Mouse (Mus musculus) neural tube, embryonic 14.5 days (tissue): ENCODE measurements around the gene Hivep3. TPM values are rescaled to one million over a fixed set of nuclear protein-coding genes. Genes with fewer than 3 reads are reported as not detected.
A peak's percentile ranks its signal among the peaks of the same experiment; 100 is the strongest.

Experiments
- ATAC-seq: fragments of 200-750 bp; cut with Nextera tagmentation; 2 replicates; pipeline ENCODE4 v1.8.0; 2017; ENCODE audit warnings: low read depth, mild to moderate bottlenecking, moderate TSS enrichment, moderate library complexity
- H3K27ac ChIP-seq: fragments of 300-500 bp; sonication (generic); 2 replicates; pipeline ENCODE4 v1.5.1; 2014; ENCODE audit warnings: low read depth, mild to moderate bottlenecking, control low read depth, low read length, moderate library complexity, mixed read lengths
- H3K27me3 ChIP-seq: fragments of 300-500 bp; sonication (generic); 2 replicates; pipeline ENCODE4 v1.6.1; 2014; ENCODE audit warnings: low read length; ENCODE audit not compliant: control insufficient read depth, insufficient read depth
- H3K36me3 ChIP-seq: fragments of 300-500 bp; sonication (generic); 2 replicates; pipeline ENCODE4 v1.6.1; 2014; ENCODE audit warnings: low read length, mixed read lengths; ENCODE audit not compliant: control insufficient read depth, insufficient read depth
- H3K4me1 ChIP-seq: fragments of 300-500 bp; sonication (generic); 2 replicates; pipeline ENCODE4 v1.6.1; 2014; ENCODE audit warnings: low read length; ENCODE audit not compliant: control insufficient read depth, insufficient read depth
- H3K4me2 ChIP-seq: fragments of 300-500 bp; sonication (generic); 2 replicates; pipeline ENCODE4 v1.6.1; 2014; ENCODE audit warnings: mild to moderate bottlenecking, low read depth, low read length, control low read depth
- H3K4me3 ChIP-seq: fragments of 300-500 bp; sonication (generic); 2 replicates; pipeline ENCODE4 v1.5.1; 2014; ENCODE audit warnings: low read depth, low read length, control low read depth, mixed read lengths
- H3K9ac ChIP-seq: fragments of 300-500 bp; sonication (generic); replicated peaks from 2 replicates; pipeline ENCODE4 v1.6.1; 2014; ENCODE audit warnings: low read depth, mild to moderate bottlenecking, control low read depth, low read length, mixed read lengths
- H3K9me3 ChIP-seq: fragments of 300-500 bp; sonication (generic); 2 replicates; pipeline ENCODE4 v1.6.1; 2016; ENCODE audit warnings: low read length; ENCODE audit not compliant: control insufficient read depth
- WGBS: fragments of 180-500 bp; shearing (Covaris S2); extraction: QIAGEN DNeasy Blood & Tissue Kit; methylation state at CpG from one replicate; pipeline ENCODE4 v1.1.7; 2014; 5-methylcytosine and 5-hydroxymethylcytosine counted together
- polyA plus RNA-seq: library from polyadenylated mRNA; unstranded; fragments of >200 nt; fragmentation: Nextera tagmentation; extraction: Ambion mirVana; gene quantifications from 2 replicates; pipeline ENCODE4 v1.2.1, GENCODE M21; 2014

Gene Hivep3
- polyA plus RNA-seq, 1 experiment from 2014 or later: 23.9 TPM

DNA sequence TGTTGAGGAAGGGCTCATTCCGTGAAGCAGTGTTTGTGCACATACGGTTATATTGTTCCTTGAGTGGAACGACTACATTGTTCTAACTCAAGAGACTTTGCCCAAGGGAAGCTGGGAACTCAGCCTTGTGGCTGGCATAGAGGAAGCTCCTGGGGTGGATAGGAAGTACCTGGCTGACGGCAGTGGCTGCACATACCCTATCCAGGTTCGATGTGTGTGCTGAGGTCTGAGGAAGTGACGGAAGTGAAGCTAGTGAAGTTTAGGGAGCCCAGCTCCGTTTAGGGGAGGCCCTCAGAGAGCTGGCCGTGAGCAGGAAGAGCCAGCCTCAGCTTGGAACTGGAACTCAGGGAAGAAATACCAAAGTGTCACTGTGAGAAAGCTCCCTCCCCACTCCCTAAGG lies 374.2 kb downstream of the Hivep3 start:
- Histone ChIP-seq H3K27me3 (no peaks in the 10 kb centered on the region), H3K4me3 (no peak overlapping the region), H3K36me3 (no peaks in the 10 kb centered on the region), H3K4me1 (no peaks in the 10 kb centered on the region), H3K4me2 (no peak overlapping the region), H3K27ac (no peak overlapping the region), H3K9me3 (no peaks in the 10 kb centered on the region), H3K9ac (no peak overlapping the region)
- ATAC-seq: no peak
- WGBS: 80% methylated on average over 8 of the region's 8 CpGs

GRCm38 (mm10) chr4:120115516-120115915 lies 381.9 kb downstream of the Hivep3 start:
- H3K36me3 ChIP-seq: no peaks in the 10 kb centered on the region
- H3K4me2 ChIP-seq: no peak overlapping the region
- no peaks in the 10 kb centered on the region for H3K27me3 ChIP-seq
- no peak overlapping the region for H3K27ac ChIP-seq
- H3K4me1 ChIP-seq: no peaks in the 10 kb centered on the region
- no peak overlapping the region for H3K9ac ChIP-seq
- H3K4me3 ChIP-seq: no peak overlapping the region
- no peak for ATAC-seq
- WGBS: 73% methylated on average over 3 of the region's 3 CpGs
- no peaks in the 10 kb centered on the region; the same call in 1 of the 2 replicates for H3K9me3 ChIP-seq

GRCm38 (mm10) chr4:120116312-120116711 lies 382.7 kb downstream of the Hivep3 start:
- H3K36me3 ChIP-seq: no peaks in the 10 kb centered on the region
- no peaks in the 10 kb centered on the region for H3K4me1 ChIP-seq
- H3K9ac ChIP-seq: no peak overlapping the region
- H3K27ac ChIP-seq: no peak overlapping the region
- no peak overlapping the region for H3K4me2 ChIP-seq
- no peak overlapping the region for H3K4me3 ChIP-seq
- ATAC-seq: no peak
- 82% methylated on average over 1 of the region's 1 CpGs for WGBS
- no peaks in the 10 kb centered on the region for H3K27me3 ChIP-seq
- H3K9me3 ChIP-seq: no peaks in the 10 kb centered on the region; the same call in 1 of the 2 replicates

GRCm38 (mm10) chr4:120120276-120120675 lies 386.7 kb downstream of the Hivep3 start:
- no peak overlapping the region for H3K27ac ChIP-seq
- WGBS: 35% methylated on average over 8 of the region's 8 CpGs
- no peak overlapping the region for H3K4me3 ChIP-seq
- H3K27me3 ChIP-seq: no peaks in the 10 kb centered on the region
- no peak overlapping the region for H3K4me2 ChIP-seq
- ATAC-seq: no peak
- H3K9ac ChIP-seq: no peak overlapping the region
- H3K36me3 ChIP-seq: no peaks in the 10 kb centered on the region
- no peaks in the 10 kb centered on the region for H3K4me1 ChIP-seq
- H3K9me3 ChIP-seq: no peaks in the 10 kb centered on the region; the same call in 1 of the 2 replicates

DNA sequence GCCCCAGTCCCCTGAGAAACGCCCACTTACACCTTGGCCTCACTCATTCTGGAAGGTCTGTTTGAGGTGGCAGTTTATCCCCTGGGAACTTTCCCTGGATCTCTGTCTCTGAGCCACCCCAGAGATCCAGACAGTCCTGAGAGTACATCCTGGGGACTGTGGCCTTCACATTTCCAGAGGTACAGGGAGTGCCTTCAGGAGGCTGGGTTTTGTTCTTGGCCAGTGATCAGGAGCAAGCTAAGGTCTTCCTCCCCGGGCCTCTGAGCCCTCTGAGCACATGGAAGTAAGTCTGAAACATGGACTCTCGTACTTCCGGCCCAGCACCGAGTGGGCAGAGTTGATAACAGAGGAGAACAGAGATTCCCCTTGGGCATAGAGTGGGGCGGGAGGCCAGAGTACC lies 391.1 kb downstream of the Hivep3 start:
- 84% methylated on average over 6 of the region's 6 CpGs for WGBS
- H3K4me1 ChIP-seq: no peaks in the 10 kb centered on the region
- no peaks in the 10 kb centered on the region for H3K27me3 ChIP-seq
- no peak overlapping the region for H3K27ac ChIP-seq
- ATAC-seq: no peak
- H3K4me2 ChIP-seq: no peak overlapping the region
- no peaks in the 10 kb centered on the region for H3K9me3 ChIP-seq
- no peak overlapping the region for H3K9ac ChIP-seq
- no peaks in the 10 kb centered on the region for H3K36me3 ChIP-seq
- no peak overlapping the region for H3K4me3 ChIP-seq

- no peaks in the 10 kb centered on the region for H3K36me3 ChIP-seq
- no peak overlapping the region for H3K9ac ChIP-seq
- H3K9me3 ChIP-seq: no peaks in the 10 kb centered on the region
- H3K27me3 ChIP-seq: no peaks in the 10 kb centered on the region
- no peak for ATAC-seq
- H3K4me3 ChIP-seq: no peak overlapping the region
- H3K4me1 ChIP-seq: no peaks in the 10 kb centered on the region
- WGBS: 92% methylated on average over 6 of the region's 6 CpGs
- no peak overlapping the region for H3K4me2 ChIP-seq
- no peak overlapping the region for H3K27ac ChIP-seq
These were observed 392.5 kb downstream of the Hivep3 start for GRCm38 (mm10) chr4:120126047-120126446.

- Histone ChIP-seq H3K9ac (no peak overlapping the region), H3K4me2 (no peak overlapping the region), H3K9me3 (no peaks in the 10 kb centered on the region), H3K4me1 (no peaks in the 10 kb centered on the region), H3K36me3 (no peaks in the 10 kb centered on the region), H3K27ac (no peak overlapping the region), H3K4me3 (no peak overlapping the region), H3K27me3 (no peaks in the 10 kb centered on the region)
- ATAC-seq: no peak
- WGBS: 88% methylated on average over 3 of the region's 3 CpGs
These were observed 393.7 kb downstream of the Hivep3 start for GRCm38 (mm10) chr4:120127333-120127732.

GRCm38 (mm10) chr4:120128033-120128432 lies 394.4 kb downstream of the Hivep3 start:
- H3K4me2 ChIP-seq: no peak overlapping the region
- ATAC-seq: no peak
- no peak overlapping the region for H3K4me3 ChIP-seq
- no peaks in the 10 kb centered on the region for H3K4me1 ChIP-seq
- no peak overlapping the region for H3K27ac ChIP-seq
- no peaks in the 10 kb centered on the region for H3K27me3 ChIP-seq
- 77% methylated on average over 4 of the region's 4 CpGs for WGBS
- no peak overlapping the region for H3K9ac ChIP-seq
- H3K36me3 ChIP-seq: no peaks in the 10 kb centered on the region
- H3K9me3 ChIP-seq: no peaks in the 10 kb centered on the region

DNA sequence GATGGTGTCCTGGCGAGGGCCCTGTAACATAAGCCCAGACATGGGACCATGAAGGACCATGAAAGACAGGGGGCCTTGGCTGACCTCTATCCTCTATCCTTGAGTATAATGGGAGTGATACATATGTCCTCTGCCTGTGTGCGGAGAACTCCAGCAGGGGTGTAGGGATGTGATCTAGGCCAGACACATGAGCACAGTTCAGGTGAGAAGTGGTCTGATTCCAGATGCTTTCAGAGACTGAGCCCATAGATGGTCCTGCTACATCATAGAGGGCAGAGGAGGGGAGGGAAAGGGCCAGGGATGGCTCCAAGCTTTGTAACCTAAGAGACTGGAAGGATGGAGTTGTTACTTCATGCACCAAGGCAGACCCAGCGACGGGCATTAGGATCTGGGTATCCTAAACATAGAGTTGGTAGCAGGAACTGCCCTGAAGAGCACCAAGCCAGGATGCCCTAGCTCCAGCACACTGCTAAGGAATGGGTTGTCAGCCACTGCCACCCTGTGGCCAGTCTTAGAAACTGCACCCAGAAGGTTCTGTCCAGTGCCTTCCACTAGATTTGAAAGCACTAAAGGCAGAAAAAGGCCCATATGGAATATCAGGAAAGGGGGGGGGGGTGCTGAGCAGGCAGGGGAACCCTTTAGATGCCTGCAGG lies 395.8 kb downstream of the Hivep3 start:
- H3K27me3 ChIP-seq: no peaks in the 10 kb centered on the region
- H3K4me3 ChIP-seq: no peak overlapping the region
- H3K4me1 ChIP-seq: no peaks in the 10 kb centered on the region
- H3K36me3 ChIP-seq: no peaks in the 10 kb centered on the region
- no peak overlapping the region for H3K4me2 ChIP-seq
- no peak overlapping the region for H3K9ac ChIP-seq
- no peak overlapping the region for H3K27ac ChIP-seq
- WGBS: 46% methylated on average over 4 of the region's 4 CpGs
- H3K9me3 ChIP-seq: no peaks in the 10 kb centered on the region
- ATAC-seq: peak; percentile 85
